Mouse (Mus musculus) erythroblast, adult 5-6 weeks (primary cell): ENCODE results near the gene Phf13. TPM values are rescaled to one million over a fixed set of nuclear protein-coding genes. Genes with fewer than 3 reads are reported as not detected.
A peak's percentile ranks its signal among the peaks of the same experiment; 100 is the strongest.
"Not testable (repeated sequence)": the region's sequence is repeated elsewhere in the genome, so short reads cannot be mapped to it uniquely, and the experiment has no call there.

Source experiments
- ATAC-seq: replicated peaks from 2 replicates; pipeline ENCODE4 v1.8.0; 2016; ENCODE audit warnings: moderate number of reproducible peaks, mild to moderate bottlenecking, moderate TSS enrichment, inconsistent platforms; ENCODE audit not compliant: poor library complexity, low FRiP score, severe bottlenecking
- total RNA-seq, 2 experiments: library from RNA; stranded (forward) in 1 of 2; stranded (reverse) in 1 of 2; fragments of 150-400 nt in 1 of 2; fragments of 200-764, 138-1000 nt in 1 of 2; gene quantifications; 2 replicates each; pipeline versions ENCODE4 v1.2.3 to v1.2.4; 2015 to 2017; ENCODE audit warnings: low replicate concordance in 2 of 2

The Phf13 gene
- total RNA-seq (2015; ENCODE audit: low replicate concordance) (0.42 and 1.9 TPM in 2 replicates), total RNA-seq (2017; ENCODE audit: low replicate concordance) (0.85 and 0.98 TPM in 2 replicates)

DNA sequence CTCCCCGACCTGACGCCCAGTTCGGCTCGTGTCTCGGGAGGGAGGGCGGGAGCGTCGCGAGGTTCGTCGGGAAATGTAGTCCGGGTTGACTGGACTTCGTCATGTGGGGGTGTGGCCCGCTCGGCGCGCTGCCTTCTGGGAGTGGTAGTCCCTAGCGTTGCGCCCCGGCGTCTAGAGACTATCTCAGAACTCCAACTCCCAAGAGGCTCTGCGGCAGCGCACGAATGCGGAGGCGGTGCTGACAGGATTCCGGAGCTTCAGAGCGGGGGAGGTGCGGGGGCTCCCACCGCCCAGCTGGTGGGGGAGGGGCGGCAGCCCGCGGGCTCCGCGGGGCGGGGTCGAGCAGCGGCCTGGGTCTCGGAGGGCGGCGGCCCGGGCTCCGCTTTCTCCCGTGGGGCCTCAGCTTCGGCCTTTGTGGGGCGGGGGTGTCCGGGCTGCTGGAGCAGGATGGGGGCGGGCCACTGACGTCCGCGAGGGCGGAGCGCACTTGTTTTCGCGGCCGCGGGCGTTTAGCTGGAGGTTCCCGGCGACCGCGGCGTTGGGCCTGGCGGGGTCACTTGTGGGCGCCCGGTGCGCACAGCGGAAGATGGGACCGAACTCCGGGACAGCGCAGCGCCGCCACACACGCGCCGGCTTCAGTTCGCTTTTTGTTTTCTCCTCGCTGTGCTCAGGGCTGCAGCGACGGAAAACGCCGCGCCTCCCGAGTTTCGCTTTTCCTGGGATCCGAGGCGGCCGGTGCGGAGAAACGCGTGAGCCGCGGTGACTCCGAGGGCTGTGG, at the start of gene Phf13:
Gene Phf13, minus strand, starts transcription at position 86 of the 778 bp plus-strand sequence.
- peak; percentile 94 for ATAC-seq

DNA sequence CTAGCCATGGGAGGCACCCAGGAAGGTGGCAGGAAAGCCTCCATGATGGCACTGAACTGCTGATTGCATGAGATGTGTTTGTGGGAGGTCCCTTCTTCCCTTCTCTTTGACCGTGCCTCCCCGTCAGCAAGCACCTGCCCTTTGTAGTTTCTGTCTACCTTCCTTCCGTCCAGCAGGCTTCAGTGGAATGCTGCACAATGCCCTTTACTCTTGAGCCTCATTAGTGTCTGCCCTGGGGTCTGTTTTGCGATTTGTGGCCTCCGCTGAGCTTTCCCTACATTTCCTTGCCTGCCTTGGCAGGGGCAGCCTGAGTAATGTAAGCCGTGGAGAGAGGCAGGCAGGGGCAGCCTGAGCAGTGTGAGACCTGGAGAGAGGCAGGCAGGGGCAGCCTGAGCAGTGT, 48.6 kb upstream of the Phf13 start:
- ATAC-seq = no peak

DNA sequence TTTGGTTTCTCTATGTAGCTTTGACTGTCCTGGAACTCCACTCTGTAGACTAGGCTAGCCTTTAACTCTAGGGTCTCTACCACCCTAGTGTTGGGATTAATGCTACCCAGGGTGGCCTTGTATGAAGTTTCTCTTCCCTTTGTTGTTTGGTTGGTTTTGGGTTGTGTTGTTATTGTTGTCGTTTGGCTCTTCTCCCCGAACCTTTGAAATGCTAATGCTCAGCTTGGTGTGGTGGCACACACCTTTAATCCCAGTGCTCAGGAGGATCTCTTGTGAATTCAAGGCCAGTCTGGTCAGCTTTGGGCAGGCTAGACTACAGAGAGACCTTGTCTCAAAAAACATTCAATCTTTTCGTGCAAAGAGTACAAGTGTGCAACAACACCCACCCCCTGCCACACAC, 47.1 kb upstream of the Phf13 start:
- ATAC-seq = no peak

DNA sequence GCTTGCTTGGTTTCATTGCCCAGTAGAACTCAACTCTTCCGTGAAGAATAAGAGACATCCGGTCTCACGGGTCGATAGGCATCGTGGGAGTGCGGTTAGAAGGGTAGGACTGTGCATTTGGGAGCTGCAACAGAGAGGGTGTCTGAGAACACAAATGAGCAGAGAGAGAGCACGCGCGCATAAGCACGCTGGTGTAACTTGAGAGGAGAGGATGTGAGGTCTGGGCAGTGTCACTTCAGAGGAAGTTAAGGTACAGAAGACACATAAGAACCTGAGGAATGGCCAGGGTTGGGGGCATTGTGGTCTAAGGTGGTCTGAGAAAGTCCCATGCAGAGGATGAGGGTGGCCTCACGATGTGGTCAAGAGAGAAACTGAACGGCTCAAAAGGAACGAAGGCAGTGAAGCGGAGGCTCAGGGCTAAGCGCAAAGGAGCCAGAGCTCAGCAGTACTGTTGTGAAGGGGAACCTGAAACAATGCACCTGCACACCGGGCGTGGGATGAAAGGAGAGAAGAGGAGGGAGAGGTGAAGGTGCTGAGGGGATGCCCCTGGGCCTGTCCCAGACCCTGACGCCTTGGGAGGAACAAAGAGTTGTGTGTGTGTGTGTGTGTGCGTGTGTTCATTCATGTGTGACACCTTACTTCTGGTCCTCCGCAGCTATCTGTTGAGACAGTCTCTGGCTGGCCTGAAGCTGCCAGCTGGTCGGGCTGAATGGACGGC, 46.0 kb upstream of the Phf13 start:
- no peak for ATAC-seq

DNA sequence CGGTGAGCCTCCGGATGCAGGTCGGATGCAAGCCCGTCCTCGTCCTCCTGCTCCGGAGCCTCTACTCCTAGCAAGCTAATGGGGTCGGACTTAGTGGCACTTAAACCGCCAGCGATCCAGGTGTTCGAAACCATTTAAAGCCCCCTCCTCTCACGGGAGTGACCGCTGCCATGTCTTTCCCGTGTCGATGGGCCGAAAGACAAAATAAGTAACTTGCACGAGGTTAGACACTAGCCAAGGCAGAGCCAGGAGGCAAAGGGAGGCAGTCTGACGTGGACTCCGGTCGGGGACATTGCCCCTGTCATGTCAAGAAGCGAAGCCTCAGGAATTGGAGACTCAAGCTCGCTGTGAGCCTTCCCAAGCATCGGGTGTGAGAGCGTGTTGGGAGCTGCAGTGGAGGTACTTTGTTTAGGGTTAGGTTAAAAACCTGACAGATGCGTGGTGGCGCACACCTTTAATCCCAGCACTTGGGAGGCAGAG, 43.8 kb upstream of the Phf13 start:
- ATAC-seq = peak; percentile 9

DNA sequence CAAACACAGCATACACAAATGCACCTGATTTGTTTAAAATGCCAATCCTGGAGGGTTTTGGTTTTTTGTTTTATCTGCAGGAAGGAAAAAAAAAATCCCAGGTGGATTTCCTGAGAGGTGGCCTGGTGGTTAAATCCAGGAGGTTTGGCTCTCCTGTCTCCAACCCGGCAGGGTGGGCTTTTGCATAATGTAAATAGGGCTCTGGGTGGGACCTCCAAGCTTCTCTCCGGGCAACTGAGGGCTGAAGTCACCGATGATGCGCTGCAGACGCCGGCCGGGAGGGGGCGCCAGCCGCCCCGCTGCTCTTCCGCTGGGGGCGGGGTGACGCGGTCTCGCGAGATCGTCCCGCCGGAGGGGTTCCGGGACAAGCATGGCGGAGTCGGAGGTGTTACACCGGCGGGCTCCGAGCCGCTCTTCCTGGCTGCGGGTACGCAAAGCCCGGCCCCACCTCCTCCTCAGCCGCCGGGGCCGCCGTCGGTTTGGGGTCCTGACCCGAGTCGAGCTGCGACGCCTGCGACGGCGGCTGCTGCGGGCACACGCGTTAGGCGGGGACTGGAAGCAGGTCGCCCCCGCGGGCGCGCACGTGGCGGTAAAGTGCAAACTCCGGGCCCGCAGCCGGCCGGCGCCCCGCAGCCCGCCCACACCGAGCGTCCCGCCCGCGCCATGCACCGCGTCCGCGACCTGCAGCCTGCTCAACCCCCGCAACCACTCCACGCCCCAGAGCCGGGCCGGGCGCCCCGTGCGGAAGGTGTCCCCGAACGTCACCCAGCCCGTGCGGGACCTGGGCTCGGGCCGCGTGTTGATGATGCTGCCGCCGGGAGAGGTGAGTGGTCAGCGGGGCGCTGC, 43.1 kb upstream of the Phf13 start, which contains the start of gene Nol9:
Gene Nol9, plus strand, starts transcription at position 337 of the 846 bp plus-strand sequence.
- ATAC-seq = peak; percentile 90

- ATAC-seq = no peak
Measured at GRCm38 (mm10) chr4:152038225-152038984, 42.3 kb upstream of the Phf13 start, which contains the start of gene Tas1r1. TSS of gene Tas1r1 (minus strand) at chr4:152038568.

DNA sequence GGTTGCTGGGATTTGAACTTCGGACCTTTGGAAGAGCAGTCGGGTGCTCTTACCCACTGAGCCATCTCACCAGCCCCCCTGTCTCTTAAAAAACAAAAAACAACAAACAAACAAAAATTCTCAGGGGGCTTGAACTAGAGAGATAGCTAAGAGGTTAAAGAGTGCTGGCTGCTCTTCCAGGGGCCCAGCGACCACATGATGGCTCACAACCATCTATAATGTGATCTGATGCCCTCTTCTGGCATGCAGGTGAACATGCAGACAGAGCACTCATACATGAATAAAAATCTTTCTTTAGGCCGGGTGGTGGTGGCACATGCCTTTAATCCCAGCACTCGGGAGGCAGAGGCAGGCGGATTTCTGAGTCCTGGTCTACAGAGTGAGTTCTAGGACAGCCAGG, 40.4 kb upstream of the Phf13 start:
- ATAC-seq = not testable (repeated sequence)

DNA sequence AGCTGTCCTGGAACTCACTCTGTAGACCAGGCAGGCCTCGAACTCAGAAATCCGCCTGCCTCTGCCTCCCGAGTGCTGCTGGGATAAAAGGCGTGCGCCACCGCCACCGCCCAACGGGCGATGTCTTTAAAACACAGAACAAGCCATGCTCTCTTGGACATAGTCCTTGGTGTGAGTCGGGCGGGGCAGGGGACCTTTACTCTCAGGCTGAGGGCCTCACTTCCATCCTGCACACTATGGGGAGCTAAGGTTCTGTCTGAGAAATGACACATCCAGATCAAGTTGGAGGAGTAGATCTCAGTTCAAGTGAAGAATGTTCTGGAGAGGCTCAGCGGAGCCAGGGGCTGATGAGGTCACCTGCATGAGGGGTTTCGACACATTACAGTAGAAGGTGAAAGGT, 36.9 kb upstream of the Phf13 start:
- no peak for ATAC-seq

DNA sequence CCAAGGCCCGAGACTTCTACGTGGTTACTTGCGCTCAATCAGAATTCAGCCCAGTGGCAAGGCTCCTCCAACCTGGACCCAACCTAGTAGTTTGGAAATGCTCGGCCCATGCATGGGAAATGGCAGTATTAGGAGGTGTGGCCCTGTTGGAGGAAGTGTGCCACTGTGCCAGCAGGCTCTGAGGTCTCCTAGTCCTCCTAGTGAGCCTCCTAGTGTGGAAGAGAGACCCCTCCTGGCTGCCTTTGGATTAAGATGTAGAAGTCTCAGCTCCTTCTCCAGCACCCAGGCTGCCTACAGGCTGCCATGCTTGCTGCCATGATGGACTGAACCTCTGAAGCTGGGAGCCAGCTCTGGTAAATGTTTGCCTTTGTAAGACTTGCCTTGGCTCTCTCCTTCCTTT, 33.9 kb upstream of the Phf13 start:
- ATAC-seq = no peak

- ATAC-seq = no peak
Measured at GRCm38 (mm10) chr4:152029087-152029486, 33.0 kb upstream of the Phf13 start.

GRCm38 (mm10) chr4:152028456-152028855, 32.4 kb upstream of the Phf13 start:
- ATAC-seq = no peak

DNA sequence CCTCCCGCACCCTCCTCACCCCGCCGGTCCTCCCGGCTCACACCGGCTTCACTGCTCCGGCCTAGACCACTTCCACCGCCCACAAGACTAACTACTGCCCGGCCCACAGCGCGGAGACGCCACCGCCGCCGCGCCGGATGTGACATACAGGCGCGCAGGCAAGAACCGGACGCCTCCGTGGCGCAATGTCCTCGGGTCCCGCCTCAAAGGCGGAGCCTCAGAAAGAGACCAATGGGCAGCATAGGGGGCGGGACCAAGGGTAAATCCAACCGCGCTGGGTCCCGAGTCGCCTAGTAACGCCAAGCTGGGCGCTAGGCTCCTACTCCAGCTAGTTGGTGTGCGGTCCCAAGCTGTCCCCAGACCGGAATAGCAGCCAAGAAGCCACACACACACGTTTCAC, 31.5 kb upstream of the Phf13 start, which contains the start of gene Zbtb48:
Gene Zbtb48, minus strand, starts transcription at position 148 of the 400 bp plus-strand sequence.
- peak; percentile 93 for ATAC-seq

GRCm38 (mm10) chr4:152026751-152027508, 30.9 kb upstream of the Phf13 start:
- ATAC-seq = no peak; the same call in none of the 2 replicates

DNA sequence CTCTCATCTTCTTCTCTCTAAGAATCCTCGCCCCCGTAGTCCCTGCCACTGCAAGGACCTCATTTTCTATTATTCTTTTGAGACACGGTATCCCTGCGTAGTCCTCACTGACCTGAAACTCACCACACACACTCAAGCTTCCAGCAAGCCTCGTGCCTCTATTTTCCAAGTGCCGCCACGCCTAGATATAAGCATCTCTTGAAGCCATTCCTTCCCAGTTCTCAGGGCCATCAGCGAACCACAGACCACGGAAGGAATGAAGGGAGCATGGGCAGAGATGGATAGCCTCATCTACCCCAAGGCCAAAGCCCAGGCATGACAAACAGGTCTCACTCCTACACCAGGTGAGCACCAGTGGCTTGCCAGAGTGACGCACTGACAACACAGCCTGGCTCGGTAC, 28.5 kb upstream of the Phf13 start:
- ATAC-seq = no peak

DNA sequence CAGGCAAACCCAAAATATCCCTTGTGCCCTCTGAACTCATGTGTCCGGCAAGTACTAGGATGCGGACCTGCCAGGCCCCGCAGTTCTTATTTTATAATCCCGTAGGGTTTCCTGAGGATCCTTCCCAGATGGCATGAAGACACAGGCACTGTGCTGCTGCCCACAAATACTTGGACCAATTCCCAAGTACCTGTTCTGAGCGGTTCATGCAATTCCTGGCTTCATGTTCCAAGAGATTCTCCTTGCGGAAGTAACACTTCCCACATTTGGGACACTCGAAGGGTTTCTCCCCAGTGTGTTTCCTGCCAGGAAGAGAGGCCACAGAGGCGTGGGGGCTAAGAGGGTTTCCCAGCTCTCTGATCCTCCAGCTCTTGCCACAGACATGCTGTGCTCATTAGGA, 26.4 kb upstream of the Phf13 start:
- no peak for ATAC-seq

- ATAC-seq = no peak
Measured at GRCm38 (mm10) chr4:152021568-152022097, 25.6 kb upstream of the Phf13 start.

DNA sequence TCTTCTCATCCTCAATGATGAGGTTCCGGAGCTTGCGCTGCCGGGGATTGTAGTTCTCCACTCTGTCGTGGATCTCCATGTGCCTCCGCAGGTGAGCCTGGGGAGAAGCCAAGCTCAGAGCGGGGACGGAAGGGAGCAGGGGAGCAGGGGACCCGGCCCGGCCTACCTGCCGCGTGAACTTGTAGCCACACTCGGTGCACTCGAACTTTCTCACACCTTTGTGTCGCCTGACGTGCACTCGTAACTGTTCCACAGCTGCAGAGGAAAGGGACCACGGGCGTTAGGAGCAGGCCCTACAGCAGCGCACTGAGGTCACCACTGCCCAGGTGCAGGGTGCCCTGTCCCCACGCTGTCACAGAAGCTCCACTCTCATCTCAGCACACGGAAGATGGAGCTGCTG, 24.0 kb upstream of the Phf13 start:
- ATAC-seq = no peak
